Mouse (Mus musculus) ES-CJ7 (cell line): ENCODE results near the gene Psmc3.
A peak's percentile ranks its signal among the peaks of the same experiment; 100 is the strongest.

Experiments
- DNase-seq: peaks from one replicate; pipeline ENCODE4 v3.0.0; 2011; ENCODE audit warnings: low read depth, low spot score

Psmc3 gene

DNA sequence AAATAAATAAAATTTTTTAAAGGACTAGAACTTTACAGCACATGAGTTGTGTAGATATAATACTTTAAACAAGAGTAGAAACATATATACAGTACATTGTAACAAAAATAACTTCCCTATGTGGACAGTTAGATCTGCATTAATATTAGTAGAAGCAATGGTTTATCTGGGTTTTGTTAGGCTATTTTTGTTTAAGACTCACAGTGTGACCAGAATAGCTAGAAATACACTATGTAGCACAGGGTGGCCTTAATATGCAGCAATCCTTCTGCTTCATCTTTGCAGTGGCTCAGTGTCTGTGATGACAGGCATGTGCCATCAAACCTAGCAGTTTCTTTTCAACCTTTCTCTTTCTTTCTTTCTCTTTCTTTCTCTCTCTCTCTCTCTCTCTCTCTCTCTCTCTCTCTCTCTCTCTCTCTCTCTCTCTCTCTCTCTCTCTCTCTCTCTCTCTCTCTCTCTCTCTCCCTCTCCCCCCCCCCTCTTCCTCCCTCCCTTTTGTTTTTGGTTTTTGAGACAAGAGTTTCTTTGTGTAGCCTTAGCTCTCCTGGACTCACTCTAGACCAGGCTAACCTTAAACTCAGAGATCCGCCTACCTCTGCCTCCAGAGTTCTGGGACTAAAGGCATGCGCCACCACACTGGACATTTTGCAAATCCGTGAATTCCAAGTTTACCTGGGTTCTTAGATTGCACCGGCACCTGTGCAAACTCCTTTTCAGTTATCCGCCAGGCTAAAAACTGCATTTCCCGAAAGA is 452 bp upstream of the Psmc3 start:
- DNase-seq, result no peak

DNA sequence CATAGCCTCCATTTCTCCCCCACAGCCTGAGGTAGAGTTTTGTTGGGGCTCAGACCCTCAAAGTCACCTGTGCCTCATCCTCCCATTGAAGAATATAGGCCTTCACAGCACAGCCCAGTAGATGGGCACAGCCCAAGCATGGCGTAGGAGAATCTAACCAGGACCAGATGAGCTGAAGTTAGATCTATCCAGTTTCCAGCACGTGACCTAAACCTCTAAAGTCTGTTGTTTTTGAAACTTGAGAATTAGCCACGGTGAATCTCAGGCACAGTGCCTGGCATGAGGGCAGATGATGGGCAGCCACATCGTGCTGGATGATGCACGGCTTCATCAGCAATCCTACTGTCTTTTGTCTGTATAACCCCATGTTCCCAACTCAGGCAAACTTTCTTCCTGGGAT is 4.6 kb downstream of the Psmc3 start:
- DNase-seq, result no peak

DNA sequence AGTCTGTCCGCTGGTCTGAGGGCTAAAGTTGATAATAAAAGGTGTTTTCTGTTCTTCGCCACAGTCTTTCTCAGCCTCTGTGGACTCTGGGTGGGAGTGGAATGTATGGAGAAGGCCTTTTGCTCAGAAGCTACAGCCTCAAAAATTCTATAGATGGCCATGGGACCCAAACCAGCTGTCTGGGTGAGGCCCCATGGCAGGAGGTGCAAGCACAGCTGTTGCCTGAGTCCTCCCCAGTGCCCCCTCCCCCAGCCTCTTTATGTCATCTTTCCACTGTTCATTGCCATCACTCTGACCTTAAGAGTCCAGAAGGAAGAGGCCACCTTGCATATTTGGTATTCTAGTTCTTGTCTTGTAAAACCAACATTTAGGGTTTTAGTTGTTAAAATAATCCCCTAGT is 5.6 kb downstream of the Psmc3 start:
- DNase-seq, result no peak

DNA sequence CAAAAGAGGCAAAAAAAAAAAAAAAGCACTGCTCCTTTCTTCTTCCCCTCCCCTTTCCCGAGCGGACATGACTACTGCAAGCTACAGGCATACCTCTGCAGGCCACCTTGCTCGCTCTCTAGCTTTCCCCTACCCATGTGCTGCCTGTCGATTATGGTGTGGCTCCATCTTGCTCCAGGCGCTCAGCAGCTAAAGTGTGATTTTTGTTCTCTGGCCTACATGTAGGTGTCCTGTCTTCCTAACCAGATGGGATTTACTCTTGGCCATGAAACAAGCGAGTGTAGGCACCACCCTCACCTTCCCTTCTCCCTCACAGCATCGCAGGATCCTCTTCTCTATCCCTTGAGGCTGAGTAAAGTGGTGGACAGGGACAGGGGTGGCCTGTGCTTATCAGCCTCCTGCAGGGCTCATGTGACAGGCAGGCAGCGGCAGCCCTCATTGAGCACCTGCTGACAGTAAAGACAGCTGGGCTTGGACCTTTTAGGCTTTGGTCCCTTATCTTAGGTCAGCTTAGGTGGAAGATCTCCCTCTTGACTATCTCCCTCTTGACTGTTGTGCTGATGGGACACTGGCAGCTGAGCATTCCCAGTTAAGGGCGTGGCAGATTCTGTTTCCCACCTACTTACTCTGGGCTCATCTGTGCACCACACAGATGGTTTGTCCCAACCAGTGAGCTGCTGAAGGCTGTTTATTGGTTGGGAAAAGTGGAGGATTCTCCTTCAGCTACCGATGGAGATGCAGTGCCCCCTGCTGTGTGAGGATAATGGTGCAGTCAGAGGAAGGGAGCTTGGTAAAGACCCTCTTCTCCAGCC is 6.9 kb downstream of the Psmc3 start:
- peak; percentile 81 for DNase-seq

DNA sequence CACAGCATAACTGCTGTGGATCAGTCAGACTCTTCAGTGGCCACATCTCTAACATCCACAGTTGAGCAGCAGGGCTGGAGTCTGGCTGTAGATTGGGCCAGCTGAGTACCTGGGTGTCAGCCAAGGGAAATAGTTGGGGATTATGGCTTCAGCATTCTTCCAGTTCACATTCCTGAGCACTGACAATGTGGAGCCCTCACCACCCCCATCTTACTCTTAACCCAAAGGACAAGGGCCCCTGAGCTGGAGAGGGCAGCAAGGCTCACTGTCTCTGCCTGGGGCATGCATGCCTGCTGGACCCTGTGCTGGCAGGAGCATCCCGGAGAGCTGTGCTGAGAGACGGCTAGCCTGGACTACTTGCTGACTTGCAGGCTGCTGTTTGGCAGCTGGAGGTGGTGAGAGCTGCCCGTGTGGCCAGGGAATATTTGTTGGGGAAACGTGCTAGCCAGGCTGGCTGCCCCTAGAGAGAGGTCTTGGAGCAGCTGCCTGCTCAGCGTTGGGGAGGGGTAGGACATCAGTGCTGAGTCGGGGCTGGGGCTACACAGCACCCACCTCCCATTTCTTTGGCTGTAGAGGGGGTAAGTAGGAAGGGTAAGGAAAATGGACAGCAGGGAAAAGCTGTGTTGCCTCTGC is 8.2 kb downstream of the Psmc3 start:
- no peak for DNase-seq

DNA sequence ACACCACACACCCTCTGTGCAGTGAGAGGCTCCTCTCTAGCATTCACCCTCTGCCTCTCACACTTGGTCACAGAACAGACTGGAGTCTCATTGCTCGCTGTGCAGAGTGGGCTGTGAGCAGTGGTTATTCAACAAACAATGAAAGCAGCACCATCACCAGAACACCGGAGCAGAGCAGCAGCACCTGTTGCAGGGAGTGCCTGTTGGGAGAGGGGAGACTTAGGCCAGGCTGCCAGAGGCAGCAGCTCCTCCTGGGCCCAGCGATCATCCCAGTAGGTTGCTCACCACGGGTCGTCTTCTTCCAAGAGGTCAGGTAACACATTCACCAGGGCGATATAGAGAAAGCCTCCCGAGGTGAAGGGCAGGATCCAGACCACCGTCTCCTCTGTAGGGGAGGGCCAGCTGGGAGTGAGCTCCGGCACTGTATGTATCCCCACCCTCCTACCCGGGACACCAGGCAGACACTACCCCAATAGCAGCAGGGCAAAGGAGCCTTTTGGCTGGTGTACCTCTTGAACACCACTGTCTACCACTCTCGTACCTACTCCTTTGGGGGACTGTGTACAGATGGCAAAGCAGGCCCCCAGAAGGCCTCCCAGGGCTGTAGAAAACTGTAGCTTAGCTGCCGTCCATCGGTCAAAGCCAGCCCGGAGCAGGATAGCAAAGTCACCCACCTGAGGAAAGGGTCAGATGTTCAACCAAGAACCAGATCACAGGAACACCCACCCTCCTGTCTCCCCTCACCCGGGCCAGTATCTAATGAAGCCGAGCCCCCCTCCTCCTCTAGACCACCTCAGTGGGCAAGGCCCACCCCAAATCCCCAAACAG is 9.2 kb downstream of the Psmc3 start:
- DNase-seq, result no peak

DNA sequence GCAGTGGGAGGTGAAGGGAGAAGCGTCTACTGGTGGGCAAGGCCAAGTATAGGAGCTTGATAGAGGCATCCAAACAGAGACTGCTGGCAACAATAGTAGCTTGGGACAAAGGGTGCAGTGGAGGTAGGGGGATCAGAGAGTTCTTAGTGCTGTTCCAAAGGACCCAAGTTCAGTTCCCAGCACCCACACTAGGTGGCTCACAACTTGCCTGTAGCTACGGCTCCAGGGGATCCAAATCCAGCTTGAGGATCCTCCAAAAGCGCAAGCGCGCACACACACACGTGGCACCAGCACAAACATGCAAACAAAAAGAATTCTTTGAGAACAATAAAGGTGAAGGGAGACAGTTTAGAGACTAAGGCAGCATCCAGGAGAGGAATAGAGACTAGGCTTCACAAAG is 10.4 kb downstream of the Psmc3 start:
- DNase-seq, result peak; percentile 65

DNA sequence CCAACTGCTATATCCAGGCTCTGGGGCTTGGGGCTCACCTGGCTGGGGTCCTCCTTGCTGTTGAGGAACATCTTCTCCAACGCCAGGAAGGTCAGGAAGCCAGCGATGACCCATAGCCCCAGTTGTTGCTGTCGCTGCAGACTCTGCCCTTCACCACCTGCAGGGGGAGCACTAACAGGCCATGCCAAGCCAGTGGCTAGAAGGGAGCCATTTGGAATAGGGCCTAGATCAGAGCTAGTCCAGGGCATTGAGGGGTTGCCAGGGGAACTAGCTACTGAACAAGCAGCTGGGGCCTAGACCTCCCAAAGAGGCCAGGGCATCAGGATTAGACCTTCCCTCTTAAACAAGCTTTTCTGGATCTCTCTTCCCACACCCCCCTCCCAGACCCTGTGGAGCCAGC is 11.7 kb downstream of the Psmc3 start:
- peak; percentile 65 for DNase-seq

DNA sequence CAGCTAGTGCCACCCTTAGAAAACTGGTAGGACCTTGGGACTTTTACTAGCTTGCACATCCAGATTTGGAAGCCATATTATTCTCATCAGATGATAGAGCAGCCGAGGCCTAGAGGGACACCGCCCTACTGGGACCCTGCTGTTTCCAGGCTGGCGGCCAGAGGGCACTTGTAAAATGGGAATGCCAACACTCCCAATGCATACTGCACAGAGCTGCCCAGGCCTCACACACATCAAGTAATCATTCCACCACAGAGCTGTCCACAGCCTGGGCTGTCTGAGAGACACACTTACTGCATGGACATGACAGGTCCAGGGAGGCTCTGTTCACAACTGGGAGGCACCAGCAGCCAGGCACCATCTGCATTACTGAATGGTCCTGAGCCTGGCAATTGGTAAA is 12.6 kb downstream of the Psmc3 start:
- DNase-seq, result no peak

DNA sequence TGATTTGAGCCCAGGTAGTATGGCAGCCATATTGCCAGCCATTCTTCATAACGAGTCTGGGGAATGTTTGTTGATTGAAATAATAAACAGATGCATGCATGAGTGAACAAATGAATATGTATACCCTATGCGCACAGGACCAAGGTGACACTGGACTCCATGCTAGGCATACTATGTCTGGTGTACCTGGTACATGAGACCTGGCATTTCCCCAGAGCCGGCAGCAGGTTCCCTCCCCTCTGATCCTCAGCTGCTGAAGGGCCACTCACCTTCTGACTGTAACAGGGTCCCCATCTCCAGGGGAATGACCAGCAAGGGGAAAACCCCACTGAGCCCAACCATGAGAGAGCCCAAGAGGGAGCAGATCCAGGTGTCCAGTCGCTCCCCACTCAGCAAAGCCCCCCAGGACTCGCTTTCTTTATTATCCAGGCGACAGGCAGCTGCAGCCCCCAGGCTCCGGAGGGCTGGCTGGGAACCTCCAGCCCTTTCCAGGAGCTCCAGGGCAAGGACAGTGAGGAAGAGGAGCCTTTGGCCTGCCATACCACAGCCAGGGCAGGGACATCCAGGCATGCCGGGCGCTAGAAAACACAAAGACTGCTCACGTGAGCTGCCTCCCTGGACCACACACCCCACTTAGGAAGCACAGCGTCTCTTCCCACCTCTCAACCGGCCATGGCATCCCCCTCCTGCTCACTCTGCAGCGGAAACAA is 14.5 kb downstream of the Psmc3 start:
- DNase-seq, result no peak

DNA sequence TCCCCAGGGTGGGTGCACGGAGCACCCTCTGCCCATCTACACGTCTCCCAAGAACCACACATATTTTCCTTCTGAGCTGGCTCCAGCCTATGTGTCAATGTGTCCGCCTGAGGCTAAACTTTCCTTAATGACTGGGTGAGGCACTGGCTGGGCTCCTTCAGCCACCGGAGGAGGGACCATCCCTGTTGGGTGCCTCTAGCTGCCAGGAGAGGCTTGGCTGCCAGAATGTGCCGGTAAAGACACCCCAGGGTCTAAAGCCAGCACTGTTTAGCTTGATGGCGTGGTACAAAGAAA is 15.0 kb downstream of the Psmc3 start:
- no peak for DNase-seq

DNA sequence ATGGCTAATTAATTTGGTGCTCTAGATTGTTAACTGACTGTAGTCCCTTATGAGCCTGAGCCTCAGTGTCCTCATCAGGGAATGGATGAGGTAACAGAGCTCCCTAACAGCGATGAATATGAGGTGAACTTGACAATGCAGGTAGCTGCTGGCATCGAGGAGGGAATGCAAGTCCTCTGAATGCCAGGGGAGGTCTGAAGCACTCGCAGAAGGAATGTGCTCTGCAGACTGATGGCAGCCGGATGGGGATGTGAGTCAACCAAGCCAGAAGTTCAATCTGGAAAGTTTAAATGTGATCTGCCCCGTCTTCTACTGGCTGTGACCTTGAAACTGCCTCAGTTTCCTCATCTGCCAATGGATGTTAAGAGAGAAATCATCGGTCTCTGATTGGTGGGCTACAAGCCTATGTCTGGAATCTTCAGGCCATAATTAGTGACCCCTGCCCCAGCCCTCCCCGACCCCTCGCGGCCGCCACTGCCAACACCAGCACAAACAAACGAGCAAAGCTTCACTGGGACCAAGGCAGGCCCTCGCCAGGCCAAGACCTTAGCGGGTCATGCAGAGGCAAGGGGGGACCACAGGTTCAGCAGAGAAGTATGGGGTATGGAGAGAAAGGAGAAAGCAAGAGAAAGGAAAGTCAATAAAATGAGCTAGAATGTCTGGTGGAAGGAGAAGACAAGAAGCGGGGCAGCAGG is 15.6 kb downstream of the Psmc3 start:
- no peak for DNase-seq

DNA sequence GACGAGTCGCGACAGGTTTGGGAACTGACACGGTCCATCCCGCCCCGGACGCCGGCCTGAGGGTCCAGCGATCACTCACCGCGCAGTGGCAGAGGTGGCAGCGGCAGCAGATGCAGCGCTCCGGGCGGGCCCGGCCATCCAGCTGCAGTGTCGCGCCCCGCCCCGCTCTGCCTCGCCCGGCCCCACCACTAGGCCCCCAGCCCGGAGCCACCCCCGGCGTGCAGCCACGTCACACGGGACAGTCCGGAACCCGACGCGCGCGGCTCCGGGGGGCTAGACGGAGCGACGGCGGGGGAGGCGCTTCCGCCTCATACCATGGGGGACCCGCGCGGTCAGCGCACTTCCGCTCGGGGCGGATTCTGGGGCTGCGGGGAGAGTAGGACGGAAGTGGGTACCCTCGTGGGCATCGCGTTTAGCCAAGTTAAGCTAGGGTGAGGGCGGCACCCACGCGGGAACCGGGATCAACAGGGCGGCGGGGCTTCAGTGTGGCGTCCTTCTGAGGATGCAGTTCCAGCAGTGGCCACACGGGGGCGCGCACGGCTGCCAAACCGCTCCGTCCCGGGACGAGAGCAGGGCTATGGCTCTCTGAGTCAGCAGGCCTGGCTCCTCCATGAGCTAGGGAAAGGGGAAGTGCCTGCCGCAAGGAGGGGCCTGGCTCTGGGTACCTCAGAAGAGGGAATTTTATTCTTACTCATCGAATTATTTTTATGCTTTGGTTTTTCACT is 16.4 kb downstream of the Psmc3 start, which contains the start of gene Slc39a13:
TSS of gene Slc39a13 (minus strand) at position 342 of the 725 bp plus-strand sequence.
- DNase-seq, result peak; percentile 94

DNA sequence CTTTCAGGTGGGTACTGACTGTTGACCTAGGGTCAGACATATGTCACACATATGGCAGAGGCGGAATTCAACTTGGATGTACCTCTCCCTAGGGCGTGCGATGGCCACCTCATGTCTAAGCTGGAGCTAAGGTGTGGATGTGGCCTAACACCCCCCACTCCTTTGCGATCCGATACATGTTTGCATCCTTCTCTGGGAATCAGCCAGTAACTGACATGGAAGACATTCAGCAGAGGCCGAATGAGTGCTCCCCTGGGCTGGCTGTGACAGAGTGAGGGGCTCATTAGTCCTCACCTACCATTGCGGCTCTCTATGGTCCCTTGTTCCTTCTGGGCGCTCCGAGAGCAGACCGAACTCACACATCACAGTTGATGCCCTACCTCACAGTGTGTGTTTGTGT is 17.2 kb downstream of the Psmc3 start:
- no peak for DNase-seq

DNA sequence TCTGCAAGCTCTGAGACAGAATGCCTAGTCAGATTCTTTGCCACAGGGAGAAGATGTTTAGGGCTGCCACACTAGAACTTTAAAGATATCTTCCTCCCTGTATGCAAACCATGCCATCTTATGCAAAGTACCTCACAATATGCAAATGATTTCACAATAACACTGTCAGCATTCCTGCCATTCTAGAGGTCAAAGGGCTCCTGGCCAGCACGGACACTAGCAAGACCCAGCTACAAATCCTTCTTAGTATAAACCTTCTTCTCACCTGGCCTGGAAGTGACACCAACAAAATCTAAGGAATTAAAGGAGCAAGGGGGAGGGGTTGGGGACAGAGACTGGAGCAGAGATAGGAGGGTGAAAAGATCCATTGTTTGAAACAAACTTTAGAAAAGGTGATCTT is 18.3 kb downstream of the Psmc3 start:
- DNase-seq, result no peak

DNA sequence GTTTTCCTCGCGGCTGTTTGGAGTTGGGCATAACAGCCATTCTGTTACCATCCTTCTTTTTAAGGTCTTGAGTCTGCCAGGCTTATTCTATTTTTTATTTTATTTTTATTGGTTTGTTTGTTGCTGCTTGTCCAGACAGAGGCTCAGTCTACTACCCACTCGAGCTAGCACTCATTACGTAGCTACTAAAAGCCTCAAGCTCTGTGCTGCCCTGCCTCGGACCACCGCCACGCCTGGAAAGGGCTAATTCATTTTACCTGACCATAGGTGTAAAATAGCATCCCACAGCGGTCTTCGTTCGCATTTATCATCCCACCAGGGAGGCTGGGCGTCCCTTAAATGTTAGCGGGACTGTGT is 24.1 kb downstream of the Psmc3 start:
- no peak for DNase-seq

DNA sequence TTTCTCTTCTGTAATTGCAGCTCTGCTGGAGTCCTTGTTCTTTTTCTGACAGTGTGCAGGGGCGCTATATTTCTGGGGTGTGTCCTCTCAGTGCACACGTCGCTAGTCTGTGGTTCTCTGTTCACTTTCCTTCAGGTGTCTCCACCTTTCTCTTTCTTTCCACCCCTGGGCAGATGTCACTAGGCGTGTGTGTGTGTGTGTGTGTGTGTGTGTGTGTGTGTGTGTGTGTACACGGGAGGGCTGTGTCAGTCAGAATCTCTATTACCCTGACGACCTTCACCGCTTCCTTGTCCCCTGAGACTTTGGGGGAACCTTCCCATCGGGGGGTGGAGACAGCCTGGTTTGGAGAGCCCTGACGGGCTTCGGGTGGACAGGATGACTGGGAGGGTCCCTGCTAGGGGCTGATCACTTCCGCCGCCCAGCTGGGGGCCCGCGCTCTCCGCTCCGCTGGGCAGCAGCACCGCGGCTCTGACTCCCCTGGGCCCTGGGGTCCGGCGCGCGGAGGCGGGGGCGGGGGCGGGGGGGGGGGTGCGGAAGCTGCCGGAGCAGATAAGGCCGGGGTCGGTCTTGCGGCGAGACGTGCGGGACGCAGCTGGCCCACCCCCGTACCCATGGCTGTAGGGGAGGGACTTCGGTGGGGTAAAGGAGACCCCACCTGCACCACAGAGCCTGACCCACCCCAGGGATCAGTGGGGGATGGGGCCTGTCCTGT is 24.7 kb downstream of the Psmc3 start:
- DNase-seq, result peak; percentile 27

DNA sequence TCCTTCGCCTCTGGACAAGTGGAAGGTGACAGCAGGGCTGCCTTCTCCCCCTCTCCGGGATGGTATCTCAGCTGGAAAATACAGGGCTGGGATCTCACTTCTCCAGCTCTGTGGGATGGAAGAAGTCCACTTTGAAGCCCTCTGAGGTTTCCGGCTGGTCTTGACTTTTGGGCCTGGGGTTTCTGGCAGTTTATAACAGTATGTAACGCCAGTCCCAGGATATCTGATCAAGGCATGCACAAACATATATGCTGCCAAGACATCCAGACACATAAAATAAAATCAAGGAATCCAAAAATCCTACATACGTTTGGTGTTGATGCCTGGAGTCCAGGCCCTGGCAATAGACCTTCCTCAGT is 25.2 kb downstream of the Psmc3 start:
- DNase-seq, result no peak

DNA sequence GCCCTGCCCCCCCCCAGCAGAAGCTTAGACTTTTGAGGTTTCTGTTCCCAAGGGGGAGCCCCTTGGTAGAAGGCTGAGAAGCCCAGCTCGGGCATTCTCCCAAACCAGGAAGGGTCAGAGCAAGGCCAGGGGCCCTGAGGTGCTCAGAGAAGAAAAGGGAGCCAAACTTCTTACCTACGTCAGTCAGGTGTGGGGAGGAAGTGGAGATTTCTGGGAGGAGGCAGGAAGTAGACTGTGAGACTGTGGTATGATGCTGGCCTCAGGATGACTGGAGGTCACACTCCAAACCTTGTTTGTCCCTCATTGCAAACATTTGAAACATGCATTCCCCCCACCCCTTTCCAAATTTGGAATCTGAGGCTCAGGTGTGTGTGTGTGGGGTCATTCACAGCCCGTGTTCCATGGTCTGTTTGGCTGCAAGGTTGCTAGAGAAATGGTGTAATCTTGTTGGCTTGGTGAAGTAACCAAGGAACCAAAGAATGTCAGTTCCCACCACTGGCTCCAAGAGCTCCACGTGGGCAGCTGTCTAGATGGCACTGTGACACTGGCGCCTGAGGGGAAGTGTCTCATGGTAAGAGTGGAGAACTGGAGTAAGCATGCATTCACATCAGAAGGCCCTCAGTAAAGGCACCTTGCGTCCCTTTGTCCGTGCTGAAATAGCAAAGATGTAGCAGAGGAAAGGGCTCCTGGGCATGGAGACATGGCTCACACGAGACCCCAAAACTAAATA is 27.1 kb downstream of the Psmc3 start:
- DNase-seq, result no peak
